ENCODE assay signal across 8 mouse cellular contexts in the genomic region with DNA sequence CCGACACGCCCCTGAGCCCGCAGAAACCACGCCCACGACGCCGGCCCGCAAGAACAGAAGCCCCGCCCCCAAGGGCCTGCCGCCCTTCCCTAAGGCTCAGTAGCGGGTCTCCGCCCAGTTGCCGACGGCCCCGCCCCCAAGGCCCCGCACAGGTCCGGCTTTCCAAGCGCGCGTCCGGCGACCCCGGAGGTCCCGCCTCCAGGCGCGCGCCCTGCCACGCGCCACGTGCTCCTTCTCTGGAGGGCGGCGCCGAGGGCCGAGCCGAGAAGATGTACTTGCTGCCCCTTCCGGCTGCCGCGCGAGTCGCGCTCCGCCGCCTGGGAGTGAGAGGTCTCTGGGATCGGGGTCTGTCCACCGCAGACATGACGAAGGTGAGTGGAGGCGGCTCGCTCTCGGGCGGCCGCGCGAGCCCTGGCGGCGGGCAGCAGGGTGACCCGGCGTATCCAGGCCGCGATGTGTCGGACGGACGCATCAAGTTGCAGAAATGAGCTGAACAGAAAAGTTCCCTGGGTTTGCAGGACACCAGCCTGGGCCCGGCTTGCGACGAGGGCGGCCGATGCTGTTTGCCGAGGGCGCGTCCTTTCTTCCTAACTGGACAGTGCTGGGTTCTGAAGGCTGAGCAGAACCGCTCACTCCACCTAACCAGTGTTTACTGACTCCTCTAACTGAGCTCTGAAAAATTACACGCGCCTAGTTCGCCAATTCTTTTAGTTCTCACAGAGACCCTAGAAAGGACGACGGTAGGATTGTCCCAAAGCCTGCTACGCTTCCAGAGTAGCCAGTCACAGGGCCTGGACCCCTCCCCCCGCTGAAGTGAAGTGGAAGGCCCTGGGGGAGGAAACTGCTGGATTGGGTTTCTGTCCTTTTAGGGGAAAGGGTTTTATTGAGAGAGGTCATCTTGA. TPM values are rescaled to one million over a fixed set of nuclear protein-coding genes. Genes with fewer than 3 reads are reported as not detected.
A peak's percentile ranks its signal among the peaks of the same experiment; 100 is the strongest.
DNase-seq lines count a peak whose midpoint lies in the region; ATAC-seq lines count a peak whose summit lies in the region.

A gene (plus strand): TSS at position 184 of the 902 bp plus-strand sequence.

- H3K4me3 ChIP-seq in megakaryocyte, embryonic 14.5 days (replicated peaks): peak within 1 kb of the TSS; percentile 96

- peak; percentile 99 for DNase-seq in ZHBTc4 (ENCODE audit: low read depth, low spot score)
- DNase-seq in gastrocnemius, adult 8-10 months (ENCODE audit: low spot score in 2 of 2): peak; percentile 99 to 100
- peak; percentile 80 for DNase-seq in hindlimb bud, embryonic 11.5 days (ENCODE audit: extremely low spot score, low read depth, low spot score)
- peak; percentile 87 to 97 for DNase-seq in left cerebral cortex, adult 8-10 months (ENCODE audit: low spot score in 2 of 2)
- peak; percentile 98 for DNase-seq in right cerebral cortex, postnatal 10 days (ENCODE audit: low spot score in 2 of 2)
- peak; percentile 100 for DNase-seq in urinary bladder, postnatal 25 days (ENCODE audit: low spot score)

- H3K9me3 ChIP-seq in megakaryocyte, embryonic 14.5 days: no peaks in the 10 kb centered on the region

- peaks cover 33% of the 10 kb centered on the region for H3K36me3 ChIP-seq in megakaryocyte, embryonic 14.5 days (replicated peaks; ENCODE audit: low read length)

- ATAC-seq in common myeloid progenitor, adult 5-6 weeks (replicated peaks; ENCODE audit: low read depth, poor library complexity, severe bottlenecking): peak; percentile 93

- H3K4me1 ChIP-seq in megakaryocyte, embryonic 14.5 days: peaks cover 58% of the 10 kb centered on the region

- no peaks in the 10 kb centered on the region for H3K27me3 ChIP-seq in megakaryocyte, embryonic 14.5 days (replicated peaks)

RNA-seq across cellular contexts. Expression of the gene that starts here (rescaled TPM):
- total RNA-seq in common myeloid progenitor, adult 5-6 weeks (2017): 56.7 and 95.1 TPM in 2 replicates
- total RNA-seq in gastrocnemius, adult 8-10 months (2022): 10 to 100 TPM; 51.1 to 69.2 (median 58.0) TPM
- total RNA-seq in left cerebral cortex, adult 8-10 months (2022): 10 to 100 TPM; 58.1 to 68.9 (median 63.5) TPM
- 11.9 and 14.8 TPM in 2 replicates for polyA plus RNA-seq in megakaryocyte, embryonic 14.5 days (2012; ENCODE audit: insufficient read depth, low replicate concordance)

Comparison
In these comparisons a context has a peak if more than half of its experiments do, and no peak if none do; other contexts are left out.
1. Peak in every context shown above with its lines: DNase-seq, ATAC-seq and H3K4me3 ChIP-seq.